Mouse (Mus musculus) stomach, embryonic 15.5 days (tissue): ENCODE results near the gene Ap3m1. TPM values are rescaled to one million over a fixed set of nuclear protein-coding genes. Genes with fewer than 3 reads are reported as not detected.

Source experiments
- ATAC-seq: fragments of 200-750 bp; cut with Nextera tagmentation; 2 replicates; pipeline ENCODE4 v1.8.0; 2017; ENCODE audit warnings: low read depth, moderate number of reproducible peaks, moderate TSS enrichment; ENCODE audit not compliant: insufficient read depth, low FRiP score
- H3K27ac ChIP-seq: fragments of 300-500 bp; sonication (generic); 2 replicates; pipeline ENCODE4 v1.5.1; 2015; ENCODE audit warnings: mild to moderate bottlenecking, inconsistent platforms
- H3K27me3 ChIP-seq: fragments of 300-500 bp; sonication (generic); replicated peaks from 2 replicates; pipeline ENCODE4 v1.6.1; 2015; ENCODE audit warnings: inconsistent platforms
- H3K36me3 ChIP-seq: fragments of 300-500 bp; sonication (generic); 2 replicates; pipeline ENCODE4 v1.6.1; 2015; ENCODE audit warnings: inconsistent platforms
- H3K4me1 ChIP-seq: fragments of 300-500 bp; sonication (generic); 2 replicates; pipeline ENCODE4 v1.6.1; 2015; ENCODE audit warnings: inconsistent platforms
- H3K4me2 ChIP-seq: fragments of 300-500 bp; sonication (generic); 2 replicates; pipeline ENCODE4 v1.6.1; 2015; ENCODE audit warnings: mild to moderate bottlenecking, inconsistent platforms
- H3K4me3 ChIP-seq: fragments of 300-500 bp; sonication (generic); replicated peaks from 2 replicates; pipeline ENCODE4 v1.5.1; 2015; ENCODE audit warnings: inconsistent platforms
- H3K9ac ChIP-seq: fragments of 300-500 bp; sonication (generic); 2 replicates; pipeline ENCODE4 v1.6.1; 2015; ENCODE audit warnings: inconsistent platforms
- H3K9me3 ChIP-seq: fragments of 300-500 bp; sonication (generic); 2 replicates; pipeline ENCODE4 v1.6.1; 2016; ENCODE audit warnings: inconsistent platforms
- WGBS: fragments of 180-500 bp; shearing (Covaris S2); methylation state at CpG from one replicate; pipeline ENCODE4 v1.1.7; 2015; 5-methylcytosine and 5-hydroxymethylcytosine counted together
- polyA plus RNA-seq: library from polyadenylated mRNA; unstranded; fragments of >200 nt; fragmentation: Nextera tagmentation; extraction: Ambion mirVana; gene quantifications from 2 replicates; pipeline ENCODE4 v1.2.1, GENCODE M21; 2015

Ap3m1 gene
- polyA plus RNA-seq, 1 experiment from 2014 or later = 60.2 TPM

GRCm38 (mm10) chr14:20997548-20997947 lies 54.8 kb downstream of the Ap3m1 start:
- Histone ChIP-seq H3K9me3 (no peaks in the 10 kb centered on the region), H3K4me1 (no peaks in the 10 kb centered on the region), H3K36me3 (peaks cover 3% of the 10 kb centered on the region; the same call in 1 of the 2 replicates), H3K27me3 (no peaks in the 10 kb centered on the region), H3K4me3 (no peak overlapping the region), H3K9ac (no peak overlapping the region), H3K4me2 (no peak overlapping the region), H3K27ac (no peak overlapping the region)
- WGBS = 64% methylated on average over 3 of the region's 3 CpGs
- no peak for ATAC-seq

GRCm38 (mm10) chr14:20996361-20996760 lies 55.9 kb downstream of the Ap3m1 start:
- no peak for ATAC-seq
- Histone ChIP-seq H3K4me2 (no peak overlapping the region), H3K9ac (no peak overlapping the region), H3K36me3 (peaks cover 3% of the 10 kb centered on the region; the same call in 1 of the 2 replicates), H3K27me3 (no peaks in the 10 kb centered on the region), H3K4me3 (no peak overlapping the region), H3K27ac (no peak overlapping the region), H3K4me1 (no peaks in the 10 kb centered on the region), H3K9me3 (no peaks in the 10 kb centered on the region)
- 50% methylated on average over 5 of the region's 5 CpGs for WGBS

- H3K9ac ChIP-seq = no peak overlapping the region
- no peaks in the 10 kb centered on the region for H3K27me3 ChIP-seq
- WGBS = 88% methylated on average over 2 of the region's 2 CpGs
- no peaks in the 10 kb centered on the region for H3K9me3 ChIP-seq
- no peaks in the 10 kb centered on the region for H3K36me3 ChIP-seq
- no peak for ATAC-seq
- H3K4me3 ChIP-seq = no peak overlapping the region
- no peak overlapping the region for H3K4me2 ChIP-seq
- no peaks in the 10 kb centered on the region for H3K4me1 ChIP-seq
- H3K27ac ChIP-seq = no peak overlapping the region
These were observed 56.8 kb downstream of the Ap3m1 start for GRCm38 (mm10) chr14:20995497-20995896.

DNA sequence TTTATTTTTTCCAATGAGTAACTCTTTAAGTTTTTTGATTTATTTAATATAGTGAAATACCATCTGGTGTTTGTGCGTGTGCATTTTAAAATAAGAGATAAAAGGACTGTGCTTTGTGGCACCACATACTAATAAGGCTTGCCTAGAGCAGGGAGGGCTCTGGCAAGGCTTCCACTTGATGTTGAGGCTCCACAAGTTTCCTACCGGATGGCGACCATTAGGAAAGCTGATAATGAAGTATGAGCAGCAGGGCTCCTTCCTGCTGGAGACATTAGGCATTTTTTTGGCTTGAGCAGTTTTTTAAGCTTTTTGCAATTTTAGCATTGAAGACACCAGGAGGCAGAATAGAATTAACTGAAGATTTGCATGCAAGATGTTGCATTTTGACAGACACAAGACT lies 57.8 kb downstream of the Ap3m1 start:
- Histone ChIP-seq H3K36me3 (no peaks in the 10 kb centered on the region), H3K9me3 (no peaks in the 10 kb centered on the region), H3K27me3 (no peaks in the 10 kb centered on the region), H3K4me1 (no peaks in the 10 kb centered on the region), H3K4me2 (no peak overlapping the region), H3K9ac (no peak overlapping the region), H3K27ac (no peak overlapping the region), H3K4me3 (no peak overlapping the region)
- ATAC-seq = no peak
- WGBS = 69% methylated on average over 3 of the region's 3 CpGs

GRCm38 (mm10) chr14:20993067-20993691 lies 59.1 kb downstream of the Ap3m1 start:
- 44% methylated on average over 3 of the region's 3 CpGs for WGBS
- H3K27ac ChIP-seq = no peak overlapping the region
- ATAC-seq = no peak
- no peak overlapping the region for H3K4me2 ChIP-seq
- H3K4me1 ChIP-seq = no peaks in the 10 kb centered on the region
- H3K36me3 ChIP-seq = no peaks in the 10 kb centered on the region
- no peak overlapping the region for H3K4me3 ChIP-seq
- H3K9me3 ChIP-seq = no peaks in the 10 kb centered on the region
- no peaks in the 10 kb centered on the region for H3K27me3 ChIP-seq
- no peak overlapping the region for H3K9ac ChIP-seq

- no peak for ATAC-seq
- no peak overlapping the region for H3K27ac ChIP-seq
- no peak overlapping the region for H3K4me2 ChIP-seq
- peaks cover 2% of the 10 kb centered on the region; the same call in 1 of the 2 replicates for H3K36me3 ChIP-seq
- no peak overlapping the region for H3K9ac ChIP-seq
- H3K27me3 ChIP-seq = no peaks in the 10 kb centered on the region
- no peaks in the 10 kb centered on the region for H3K4me1 ChIP-seq
- H3K4me3 ChIP-seq = no peak overlapping the region
- H3K9me3 ChIP-seq = no peaks in the 10 kb centered on the region
- 82% methylated on average over 1 of the region's 1 CpGs for WGBS
These were observed 60.8 kb downstream of the Ap3m1 start for GRCm38 (mm10) chr14:20991492-20991891.

GRCm38 (mm10) chr14:20985482-20985881 lies 66.8 kb downstream of the Ap3m1 start:
- no peaks in the 10 kb centered on the region for H3K4me1 ChIP-seq
- 40% methylated on average over 3 of the region's 3 CpGs for WGBS
- no peaks in the 10 kb centered on the region for H3K9me3 ChIP-seq
- H3K4me2 ChIP-seq = no peak overlapping the region
- no peak overlapping the region for H3K27ac ChIP-seq
- H3K27me3 ChIP-seq = no peaks in the 10 kb centered on the region
- ATAC-seq = no peak
- H3K4me3 ChIP-seq = no peak overlapping the region
- H3K36me3 ChIP-seq = peaks cover 11% of the 10 kb centered on the region; the same call in 1 of the 2 replicates
- H3K9ac ChIP-seq = no peak overlapping the region

DNA sequence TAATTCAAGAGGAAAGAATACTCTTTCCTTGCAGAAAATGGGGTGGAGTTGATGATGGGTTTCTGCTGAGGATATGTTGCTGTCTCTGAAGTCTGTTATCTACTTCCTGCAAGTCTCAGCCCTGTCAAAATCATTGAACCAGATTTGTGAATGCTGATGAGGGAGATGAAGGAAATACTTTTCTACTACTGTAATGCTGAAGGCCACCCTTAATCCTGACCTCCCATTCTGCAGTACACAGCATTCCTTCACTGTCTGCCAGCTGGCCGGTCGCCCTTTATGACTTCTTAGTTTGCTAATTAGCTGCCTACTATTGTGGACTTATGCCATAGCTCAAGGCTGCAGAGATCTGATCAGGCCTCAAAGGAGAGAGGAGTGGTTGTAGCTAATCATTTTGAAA lies 68.5 kb downstream of the Ap3m1 start:
- Histone ChIP-seq H3K4me3 (no peak overlapping the region), H3K27me3 (no peaks in the 10 kb centered on the region), H3K9ac (no peak overlapping the region), H3K4me1 (no peaks in the 10 kb centered on the region), H3K4me2 (no peak overlapping the region), H3K36me3 (peaks cover 11% of the 10 kb centered on the region; the same call in 1 of the 2 replicates), H3K27ac (no peak overlapping the region), H3K9me3 (no peaks in the 10 kb centered on the region)
- 62% methylated on average over 2 of the region's 2 CpGs for WGBS
- ATAC-seq = no peak

Other genes with a start within 250 kb of the Ap3m1 start
- 1.3 and 1.9 TPM in 2 replicates for gene Plau, start 215.8 kb downstream of the Ap3m1 start, polyA plus RNA-seq
- 74.4 and 83.2 TPM in 2 replicates for gene Vcl, start 123.1 kb downstream of the Ap3m1 start, polyA plus RNA-seq
- 167 and 178 TPM in 2 replicates for gene Adk, start 66 bp upstream of the Ap3m1 start, polyA plus RNA-seq